Mouse (Mus musculus) ES-Bruce4 (cell line): ENCODE data around the gene Gm12184. TPM values are rescaled to one million over a fixed set of nuclear protein-coding genes. Genes with fewer than 3 reads are reported as not detected.
"Not testable (repeated sequence)": the region's sequence is repeated elsewhere in the genome, so short reads cannot be mapped to it uniquely, and the experiment has no call there.

Experiments used
- H3K27ac ChIP-seq: 2 replicates; pipeline ENCODE4 v1.5.1; 2012; ENCODE audit warnings: low read length, inconsistent platforms; ENCODE audit not compliant: insufficient read depth
- H3K27me3 ChIP-seq: 2 replicates; pipeline ENCODE4 v1.6.1; 2012; ENCODE audit warnings: mild to moderate bottlenecking, low read length, inconsistent platforms; ENCODE audit not compliant: control insufficient read depth, poor library complexity, insufficient read depth, severe bottlenecking
- H3K36me3 ChIP-seq: 2 replicates; pipeline ENCODE4 v1.6.1; 2012; ENCODE audit warnings: inconsistent platforms, mild to moderate bottlenecking, low read length, moderate library complexity; ENCODE audit not compliant: control insufficient read depth, poor library complexity, insufficient read depth, severe bottlenecking
- H3K4me1 ChIP-seq: one replicate; pipeline ENCODE4 v1.8.1; 2011; ENCODE audit warnings: low read length; ENCODE audit not compliant: control insufficient read depth, insufficient read depth
- H3K4me3 ChIP-seq: 2 replicates; pipeline ENCODE4 v1.5.1; 2011; ENCODE audit warnings: low read depth, mild to moderate bottlenecking, low read length
- H3K9ac ChIP-seq: 2 replicates; pipeline ENCODE4 v1.6.1; 2012; ENCODE audit warnings: low read depth, mild to moderate bottlenecking, inconsistent platforms; ENCODE audit not compliant: poor library complexity, severe bottlenecking
- H3K9me3 ChIP-seq: replicated peaks from 2 replicates; pipeline ENCODE4 v1.6.1; 2012; ENCODE audit warnings: mild to moderate bottlenecking, low read length, inconsistent platforms; ENCODE audit not compliant: control insufficient read depth, poor library complexity, insufficient read depth, severe bottlenecking
- CTCF ChIP-seq: IDR thresholded peaks from one replicate; pipeline ENCODE4 v1.8.1; 2011; ENCODE audit warnings: low read depth, low read length
- EP300 ChIP-seq: IDR thresholded peaks from 2 replicates; pipeline ENCODE4 v1.6.1; 2011; ENCODE audit warnings: low read depth, low read length; ENCODE audit not compliant: insufficient read depth
- POLR2A ChIP-seq: IDR thresholded peaks from one replicate; pipeline ENCODE4 v1.8.1; 2011; ENCODE audit warnings: low read length; ENCODE audit not compliant: insufficient read depth
- polyA plus RNA-seq: library from polyadenylated mRNA; stranded (reverse); fragments of >200 nt; gene quantifications from 2 replicates; pipeline ENCODE4 v1.2.4, GENCODE M21; 2011; ENCODE audit warnings: low read depth; ENCODE audit not compliant: missing spikeins, insufficient read depth, insufficient read length

Gene Gm12184
- polyA plus RNA-seq, 1 experiment, result 88.5 TPM

- Histone ChIP-seq H3K36me3 (no peaks in the 10 kb centered on the region), H3K27me3 (0 out of 2 replicates have a peak, but pooled peaks cover 2% of the 10 kb centered on the region)
- TF ChIP-seq EP300 (no peak), POLR2A (no peak), CTCF (peak; percentile 53)
These were observed 25.0 kb upstream of the Gm12184 start for GRCm38 (mm10) chr11:48851270-48851995.

GRCm38 (mm10) chr11:48850240-48850639 is 23.8 kb upstream of the Gm12184 start:
- Histone ChIP-seq H3K9ac (no peak overlapping the region), H3K4me3 (no peak overlapping the region), H3K36me3 (no peaks in the 10 kb centered on the region), H3K9me3 (no peaks in the 10 kb centered on the region), H3K4me1 (peaks cover under 1% of the 10 kb centered on the region), H3K27ac (no peak overlapping the region), H3K27me3 (0 out of 2 replicates have a peak, but pooled peaks cover 2% of the 10 kb centered on the region)
- TF ChIP-seq EP300 (no peak), CTCF (no peak), POLR2A (no peak)

More at GRCm38 (mm10) chr11:48851270-48851995, 25.0 kb upstream of the Gm12184 start:
- Histone ChIP-seq H3K27ac (no peak overlapping the region), H3K4me3 (no peak overlapping the region), H3K4me1 (no peaks in the 10 kb centered on the region), H3K9me3 (no peaks in the 10 kb centered on the region), H3K9ac (no peak overlapping the region)

GRCm38 (mm10) chr11:48846881-48847280 is 20.4 kb upstream of the Gm12184 start:
- TF ChIP-seq EP300, result no peak
- no peak for TF ChIP-seq POLR2A
- no peak for TF ChIP-seq CTCF
- Histone ChIP-seq H3K4me3 (no peak overlapping the region), H3K9me3 (no peaks in the 10 kb centered on the region), H3K4me1 (peaks cover 3% of the 10 kb centered on the region), H3K27ac (no peak overlapping the region), H3K36me3 (no peaks in the 10 kb centered on the region), H3K27me3 (no peaks in the 10 kb centered on the region), H3K9ac (no peak overlapping the region)

GRCm38 (mm10) chr11:48846362-48846761 is 19.9 kb upstream of the Gm12184 start:
- not testable (repeated sequence) for H3K27me3 ChIP-seq

GRCm38 (mm10) chr11:48845244-48845815 is 18.9 kb upstream of the Gm12184 start:
- TF ChIP-seq CTCF (no peak), EP300 (no peak), POLR2A (no peak)
- no peaks in the 10 kb centered on the region for H3K9me3 ChIP-seq
- H3K4me3 ChIP-seq, result no peak overlapping the region
- H3K9ac ChIP-seq, result no peak overlapping the region
- no peaks in the 10 kb centered on the region for H3K27me3 ChIP-seq
- peaks cover 3% of the 10 kb centered on the region for H3K4me1 ChIP-seq
- no peaks in the 10 kb centered on the region for H3K36me3 ChIP-seq
- H3K27ac ChIP-seq, result no peak overlapping the region

More at GRCm38 (mm10) chr11:48846362-48846761, 19.9 kb upstream of the Gm12184 start:
- not testable (repeated sequence) for H3K4me1 ChIP-seq, H3K9me3 ChIP-seq, H3K36me3 ChIP-seq, H3K4me3 ChIP-seq, H3K27ac ChIP-seq, H3K9ac ChIP-seq

GRCm38 (mm10) chr11:48844309-48844708 is 17.9 kb upstream of the Gm12184 start:
- Histone ChIP-seq H3K27ac (no peak overlapping the region), H3K9me3 (no peaks in the 10 kb centered on the region), H3K4me3 (no peak overlapping the region), H3K36me3 (no peaks in the 10 kb centered on the region), H3K4me1 (peaks cover 3% of the 10 kb centered on the region), H3K27me3 (no peaks in the 10 kb centered on the region), H3K9ac (no peak overlapping the region)
- TF ChIP-seq POLR2A (no peak), EP300 (no peak), CTCF (no peak)
